31 mouse cellular contexts compared by ENCODE assay signal in genomic region chr4:45543481-45544051, GRCm38 (mm10). TPM values are rescaled to one million over a fixed set of nuclear protein-coding genes. Genes with fewer than 3 reads are reported as not detected.
DNase-seq lines count a peak whose midpoint lies in the region; ATAC-seq and TF ChIP-seq lines count a peak whose summit lies in the region.
"Had no signal": no experiment of that assay in that cellular context is flagged by ENCODE, and none has a peak within 500 bp of the region (broad histone marks: within the 10 kb centered on the region; RNA-seq: fewer than 3 reads in every experiment).

No protein-coding gene starts in this region.

- ATAC-seq in forebrain, postnatal 0 days = no peak
- no peak for ATAC-seq in forebrain, embryonic 16.5 days
- 0 out of 2 replicates have a peak, but pooled peaks have one; percentile 44 for ATAC-seq in neural tube, embryonic 14.5 days (ENCODE audit: low read depth)
- peak; percentile 75 for ATAC-seq in limb, embryonic 14.5 days (ENCODE audit: low FRiP score, low read depth)
- ATAC-seq: forebrain, embryonic 13.5 days; Patski had no signal

- H3K9ac ChIP-seq in forebrain, postnatal 0 days = no peak overlapping the region
- H3K9ac ChIP-seq in forebrain, embryonic 16.5 days (replicated peaks; ENCODE audit: low read depth, low read length) = no peak overlapping the region
- H3K9ac ChIP-seq in neural tube, embryonic 14.5 days (replicated peaks; ENCODE audit: low read depth, low read length) = no peak overlapping the region
- no peak overlapping the region for H3K9ac ChIP-seq in limb, embryonic 14.5 days (ENCODE audit: low read depth, low read length, severe bottlenecking)
- H3K9ac ChIP-seq: embryonic facial prominence, embryonic 13.5 days; forebrain, embryonic 13.5 days; heart, embryonic 13.5 days; hindbrain, embryonic 12.5 days; hindbrain, embryonic 15.5 days had no signal

- WGBS in forebrain, postnatal 0 days = 83% methylated on average over 3 of the region's 3 CpGs
- WGBS in forebrain, embryonic 16.5 days = 67% methylated on average over 3 of the region's 3 CpGs
- WGBS in neural tube, embryonic 14.5 days = 49% methylated on average over 3 of the region's 3 CpGs
- 51% methylated on average over 3 of the region's 3 CpGs for WGBS in limb, embryonic 14.5 days

- no peak overlapping the region for H3K4me2 ChIP-seq in forebrain, postnatal 0 days (ENCODE audit: low read depth)
- no peak overlapping the region for H3K4me2 ChIP-seq in forebrain, embryonic 16.5 days (ENCODE audit: low read length)
- H3K4me2 ChIP-seq in neural tube, embryonic 14.5 days (ENCODE audit: low read depth, low read length) = no peak overlapping the region
- no peak overlapping the region for H3K4me2 ChIP-seq in limb, embryonic 14.5 days (replicated peaks; ENCODE audit: low read depth, low read length, severe bottlenecking)
- H3K4me2 ChIP-seq: embryonic facial prominence, embryonic 13.5 days; forebrain, embryonic 13.5 days; heart, embryonic 13.5 days; hindbrain, embryonic 12.5 days; hindbrain, embryonic 15.5 days had no signal

- no peak overlapping the region for H3K27ac ChIP-seq in forebrain, postnatal 0 days (ENCODE audit: low read depth, low read length)
- H3K27ac ChIP-seq in forebrain, embryonic 16.5 days (ENCODE audit: low read length) = no peak overlapping the region
- no peak overlapping the region for H3K27ac ChIP-seq in neural tube, embryonic 14.5 days (ENCODE audit: low read depth, low read length)
- H3K27ac ChIP-seq in limb, embryonic 14.5 days (replicated peaks; ENCODE audit: low read depth, low read length) = no peak overlapping the region
- H3K27ac ChIP-seq: embryonic facial prominence, embryonic 10.5 days; embryonic facial prominence, embryonic 13.5 days; forebrain, embryonic 13.5 days; heart, adult 2 months; heart, embryonic 10.5 days; heart, embryonic 13.5 days; hindbrain, embryonic 12.5 days; hindbrain, embryonic 15.5 days had no signal

- peak; percentile 43 for DNase-seq in forebrain, postnatal 0 days
- DNase-seq in layer of hippocampus, adult 9-11 months = peak; percentile 44
- DNase-seq in layer of hippocampus, adult 11-12 months (ENCODE audit: low spot score) = no peak
- no peak for DNase-seq in neural tube, embryonic 10.5 days (ENCODE audit: extremely low spot score, low spot score)
- peak; percentile 55 for DNase-seq in limb, embryonic 14.5 days (ENCODE audit: low spot score)
- no peak for DNase-seq in kidney, postnatal 4 days
- DNase-seq: adrenal gland, postnatal 10 days; adrenal gland, postnatal 36 days; B cell, adult 2 months; cerebellum, adult 11-12 months; cerebellum, adult 8-10 months; cerebellum, postnatal 36 days; embryo, embryonic 11 days; gastrocnemius, postnatal 10 days; gastrocnemius, postnatal 36 days; heart, adult 2 months; heart, postnatal 14 days; heart, postnatal 4 days had no signal

- no peak for TF ChIP-seq POLR2A in limb, embryonic 14.5 days (IDR thresholded peaks at IDR 0.05; ENCODE audit: borderline replicate concordance, extremely low read depth, insufficient read depth, insufficient read length)

- H3K36me3 ChIP-seq in forebrain, postnatal 0 days (ENCODE audit: insufficient read depth) = no peaks in the 10 kb centered on the region
- H3K36me3 ChIP-seq in forebrain, embryonic 16.5 days (ENCODE audit: control insufficient read depth, insufficient read depth) = no peaks in the 10 kb centered on the region
- no peaks in the 10 kb centered on the region for H3K36me3 ChIP-seq in neural tube, embryonic 14.5 days (ENCODE audit: control insufficient read depth, insufficient read depth, low read length)
- no peaks in the 10 kb centered on the region for H3K36me3 ChIP-seq in limb, embryonic 14.5 days (ENCODE audit: control insufficient read depth, insufficient read depth, low read length)
- H3K36me3 ChIP-seq: embryonic facial prominence, embryonic 10.5 days; embryonic facial prominence, embryonic 13.5 days; G1E; heart, embryonic 10.5 days; heart, embryonic 13.5 days; hindbrain, embryonic 12.5 days; hindbrain, embryonic 15.5 days had no signal

- H3K9me3 ChIP-seq in forebrain, postnatal 0 days (ENCODE audit: low read length) = no peaks in the 10 kb centered on the region
- no peaks in the 10 kb centered on the region for H3K9me3 ChIP-seq in forebrain, embryonic 16.5 days (ENCODE audit: control insufficient read depth, low read length)
- no peaks in the 10 kb centered on the region for H3K9me3 ChIP-seq in neural tube, embryonic 14.5 days (ENCODE audit: control insufficient read depth, low read length)
- H3K9me3 ChIP-seq in limb, embryonic 14.5 days (ENCODE audit: control insufficient read depth, low read length) = peaks cover 4% of the 10 kb centered on the region; the same call in 1 of the 2 replicates
- H3K9me3 ChIP-seq: embryonic facial prominence, embryonic 10.5 days; embryonic facial prominence, embryonic 13.5 days; forebrain, embryonic 13.5 days; G1E; heart, embryonic 10.5 days; heart, embryonic 13.5 days; hindbrain, embryonic 12.5 days; hindbrain, embryonic 15.5 days had no signal

- H3K4me3 ChIP-seq in forebrain, postnatal 0 days (ENCODE audit: low read depth, low read length) = no peak overlapping the region
- H3K4me3 ChIP-seq in forebrain, embryonic 16.5 days (replicated peaks; ENCODE audit: low read length) = no peak overlapping the region
- no peak overlapping the region for H3K4me3 ChIP-seq in neural tube, embryonic 14.5 days (ENCODE audit: low read depth, low read length)
- no peak overlapping the region for H3K4me3 ChIP-seq in limb, embryonic 14.5 days (replicated peaks; ENCODE audit: low read length)
- H3K4me3 ChIP-seq: embryonic facial prominence, embryonic 10.5 days; embryonic facial prominence, embryonic 13.5 days; erythroblast, embryonic 14.5 days; forebrain, embryonic 13.5 days; heart, adult 2 months; heart, embryonic 10.5 days; heart, embryonic 13.5 days; hindbrain, embryonic 12.5 days; hindbrain, embryonic 15.5 days had no signal

- H3K27me3 ChIP-seq in forebrain, postnatal 0 days (ENCODE audit: insufficient read depth, low read length) = no peaks in the 10 kb centered on the region
- no peaks in the 10 kb centered on the region for H3K27me3 ChIP-seq in forebrain, embryonic 16.5 days (replicated peaks; ENCODE audit: control insufficient read depth, insufficient read depth, low read length)
- no peaks in the 10 kb centered on the region for H3K27me3 ChIP-seq in neural tube, embryonic 14.5 days (ENCODE audit: control insufficient read depth, insufficient read depth, low read length)
- no peaks in the 10 kb centered on the region for H3K27me3 ChIP-seq in limb, embryonic 14.5 days (ENCODE audit: control insufficient read depth, insufficient read depth, low read length)
- H3K27me3 ChIP-seq: CH12.LX; embryonic facial prominence, embryonic 13.5 days; forebrain, embryonic 13.5 days; heart, embryonic 13.5 days; hindbrain, embryonic 15.5 days; Patski had no signal

- H3K4me1 ChIP-seq in forebrain, postnatal 0 days (ENCODE audit: insufficient read depth) = no peaks in the 10 kb centered on the region
- H3K4me1 ChIP-seq in forebrain, embryonic 16.5 days (replicated peaks; ENCODE audit: control insufficient read depth, insufficient read depth, low read length) = peaks cover 11% of the 10 kb centered on the region
- H3K4me1 ChIP-seq in neural tube, embryonic 14.5 days (ENCODE audit: control insufficient read depth, insufficient read depth, low read length) = no peaks in the 10 kb centered on the region
- H3K4me1 ChIP-seq in limb, embryonic 14.5 days (ENCODE audit: control insufficient read depth, insufficient read depth, low read length) = no peaks in the 10 kb centered on the region
- H3K4me1 ChIP-seq: heart, embryonic 10.5 days; heart, embryonic 13.5 days; hindbrain, embryonic 12.5 days had no signal

- TF ChIP-seq CTCF in forebrain, postnatal 0 days (IDR thresholded peaks at IDR 0.05; ENCODE audit: low read depth) = no peak

RNA-seq across cellular contexts. Expression of gene Shb, which starts 11.3 kb away (rescaled TPM):
- total RNA-seq in forebrain, postnatal 0 days (2014; rRNA removed) = 26.7 and 32.6 TPM in 2 replicates
- polyA plus RNA-seq in forebrain, postnatal 0 days (2015; fragmentation: Nextera tagmentation; extraction: Ambion mirVana) = 8.5 and 8.6 TPM in 2 replicates
- polyA plus RNA-seq in forebrain, embryonic 16.5 days (2015; fragmentation: Nextera tagmentation; extraction: Ambion mirVana) = 5.8 and 7.0 TPM in 2 replicates
- 4.4 and 6.2 TPM in 2 replicates for polyA plus RNA-seq in neural tube, embryonic 14.5 days (2014; fragmentation: Nextera tagmentation; extraction: Ambion mirVana)
- polyA plus RNA-seq in limb, embryonic 14.5 days (2012; rRNA removed) = 19.0 and 20.9 TPM in 2 replicates
- 9.2 and 10.6 TPM in 2 replicates for polyA plus RNA-seq in limb, embryonic 14.5 days (2014; fragmentation: Nextera tagmentation; extraction: Ambion mirVana)
- total RNA-seq: G1E had no signal
- polyA plus RNA-seq: G1E had no signal

Comparison
In these comparisons a context has a peak if more than half of its experiments do, and no peak if none do; other contexts are left out.
1. DNase-seq: peak in forebrain, postnatal 0 days (single experiment), layer of hippocampus, adult 9-11 months (single experiment) and limb, embryonic 14.5 days (single experiment); none in layer of hippocampus, adult 11-12 months (single experiment), neural tube, embryonic 10.5 days (single experiment) and kidney, postnatal 4 days (0 of 2).
2. ATAC-seq: peak in neural tube, embryonic 14.5 days (single experiment) and limb, embryonic 14.5 days (single experiment); none in forebrain, postnatal 0 days (single experiment) and forebrain, embryonic 16.5 days (single experiment).